ENCODE assay signal across 13 mouse cellular contexts in the genomic region with DNA sequence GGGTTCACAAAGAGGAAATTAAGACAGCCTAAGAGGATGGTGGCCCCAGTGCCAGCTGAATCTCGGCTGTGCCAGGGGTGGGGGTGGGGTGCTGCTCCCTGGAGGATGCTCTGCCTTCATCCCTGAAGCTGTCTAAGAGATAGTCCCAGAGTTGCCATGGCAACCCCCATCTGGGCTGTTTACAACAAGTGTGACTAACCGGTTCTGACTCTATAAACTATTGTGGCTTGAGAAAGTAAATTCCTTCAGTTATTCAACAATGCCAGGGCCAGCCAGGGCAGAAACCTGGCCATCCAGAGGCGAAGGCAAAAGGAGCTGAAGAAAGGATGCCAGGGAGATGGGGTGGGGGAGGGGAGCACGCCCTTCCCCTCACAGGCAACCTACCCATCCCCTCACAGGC. TPM values are rescaled to one million over a fixed set of nuclear protein-coding genes. Genes with fewer than 3 reads are reported as not detected.
DNase-seq lines count a peak whose midpoint lies in the region; ATAC-seq and TF ChIP-seq lines count a peak whose summit lies in the region.
"Had no signal": no experiment of that assay in that cellular context is flagged by ENCODE, and none has a peak within 500 bp of the region (broad histone marks: within the 10 kb centered on the region; RNA-seq: fewer than 3 reads in every experiment).

No protein-coding gene starts in this region.

- peak overlapping the region; percentile 66 for H3K27ac ChIP-seq in forebrain, embryonic 10.5 days
- no peak overlapping the region for H3K27ac ChIP-seq in forebrain, embryonic 11.5 days (ENCODE audit: low read depth, low read length)
- H3K27ac ChIP-seq in hindbrain, postnatal 0 days: peak overlapping the region; percentile 32; the same call in 1 of the 2 replicates
- peak overlapping the region; percentile 90 for H3K27ac ChIP-seq in olfactory bulb, adult 2 months (ENCODE audit: insufficient read depth, low read depth, low read length)

- DNase-seq in forebrain, embryonic 10.5 days (ENCODE audit: extremely low spot score, low spot score): no peak
- DNase-seq in forebrain, embryonic 11.5 days (ENCODE audit: low spot score): no peak
- peak; percentile 59 for DNase-seq in embryo, embryonic 10.5 days (ENCODE audit: low spot score)
- peak; percentile 73 for DNase-seq in hindbrain, postnatal 0 days (ENCODE audit: low spot score)
- DNase-seq in gastrocnemius, postnatal 36 days: no peak
- DNase-seq in adrenal gland, adult 2 months: no peak
- DNase-seq in adrenal gland, adult 18-20 months (ENCODE audit: low spot score in 2 of 2): no peak
- DNase-seq: cerebellum, adult 9-10 months; heart, adult 18-20 months; lung, embryonic 14.5 days had no signal

- H3K9me3 ChIP-seq in forebrain, embryonic 10.5 days: no peaks in the 10 kb centered on the region
- no peaks in the 10 kb centered on the region; the same call in 1 of the 2 replicates for H3K9me3 ChIP-seq in forebrain, embryonic 11.5 days (ENCODE audit: control insufficient read depth, low read length)
- no peaks in the 10 kb centered on the region for H3K9me3 ChIP-seq in hindbrain, postnatal 0 days (ENCODE audit: low read length)

- TF ChIP-seq CTCF in hindbrain, postnatal 0 days (IDR thresholded peaks at IDR 0.05; ENCODE audit: low read depth): no peak
- TF ChIP-seq CTCF in olfactory bulb, adult 2 months (IDR thresholded peaks at IDR 0.05; ENCODE audit: insufficient read depth, low read depth, low read length): no peak

- no peaks in the 10 kb centered on the region for H3K36me3 ChIP-seq in forebrain, embryonic 10.5 days (replicated peaks)
- no peaks in the 10 kb centered on the region for H3K36me3 ChIP-seq in forebrain, embryonic 11.5 days (ENCODE audit: control insufficient read depth, insufficient read depth, low read length)
- H3K36me3 ChIP-seq in hindbrain, postnatal 0 days (ENCODE audit: insufficient read depth, low read length): no peaks in the 10 kb centered on the region

- ATAC-seq in forebrain, embryonic 11.5 days (replicated peaks; ENCODE audit: low FRiP score): no peak
- ATAC-seq in hindbrain, postnatal 0 days: no peak

- no peak overlapping the region for H3K4me2 ChIP-seq in forebrain, embryonic 11.5 days (ENCODE audit: low read depth, low read length, severe bottlenecking)
- H3K4me2 ChIP-seq in hindbrain, postnatal 0 days (ENCODE audit: low read depth, low read length): no peak overlapping the region
- H3K4me2 ChIP-seq: lung, embryonic 14.5 days had no signal

- no peak overlapping the region for H3K9ac ChIP-seq in forebrain, embryonic 11.5 days (ENCODE audit: low read length)
- no peak overlapping the region for H3K9ac ChIP-seq in hindbrain, postnatal 0 days (replicated peaks; ENCODE audit: low read length)
- H3K9ac ChIP-seq: lung, embryonic 14.5 days had no signal

- peaks cover 61% of the 10 kb centered on the region for H3K4me1 ChIP-seq in forebrain, embryonic 10.5 days
- peaks cover 13% of the 10 kb centered on the region for H3K4me1 ChIP-seq in forebrain, embryonic 11.5 days (replicated peaks; ENCODE audit: control insufficient read depth, insufficient read depth, low read length)
- peaks cover 14% of the 10 kb centered on the region for H3K4me1 ChIP-seq in hindbrain, postnatal 0 days (ENCODE audit: insufficient read depth, low read length)
- peaks cover 48% of the 10 kb centered on the region for H3K4me1 ChIP-seq in olfactory bulb, adult 2 months (ENCODE audit: control insufficient read depth, insufficient read depth, low read length)

- WGBS in forebrain, embryonic 10.5 days: 23% methylated on average over 4 of the region's 4 CpGs
- WGBS in forebrain, embryonic 11.5 days: 28% methylated on average over 4 of the region's 4 CpGs
- 9% methylated on average over 4 of the region's 4 CpGs for WGBS in hindbrain, postnatal 0 days
- WGBS in olfactory bulb, adult 2 months: 11% methylated on average over 4 of the region's 4 CpGs

- no peak overlapping the region for H3K4me3 ChIP-seq in forebrain, embryonic 10.5 days
- no peak overlapping the region for H3K4me3 ChIP-seq in forebrain, embryonic 11.5 days (ENCODE audit: low read depth, low read length)
- no peak overlapping the region for H3K4me3 ChIP-seq in hindbrain, postnatal 0 days (ENCODE audit: low read length)
- no peak overlapping the region for H3K4me3 ChIP-seq in olfactory bulb, adult 2 months (ENCODE audit: insufficient read depth, low read depth, low read length)
- H3K4me3 ChIP-seq: erythroblast, embryonic 14.5 days; myocyte had no signal

- H3K27me3 ChIP-seq in forebrain, embryonic 10.5 days (ENCODE audit: poor library complexity, severe bottlenecking): no peaks in the 10 kb centered on the region
- no peaks in the 10 kb centered on the region for H3K27me3 ChIP-seq in forebrain, embryonic 11.5 days (ENCODE audit: control insufficient read depth, insufficient read depth, low read length)
- H3K27me3 ChIP-seq in hindbrain, postnatal 0 days (ENCODE audit: insufficient read depth, low read length): no peaks in the 10 kb centered on the region

- no peak for TF ChIP-seq POLR2A in olfactory bulb, adult 2 months (IDR thresholded peaks at IDR 0.05; ENCODE audit: insufficient read depth, low read depth, low read length)

- intact Hi-C loops in gastrocnemius, postnatal 36 days (cut with DNase I): no loop called here

RNA-seq across cellular contexts. Expression of a gene that starts 23.0 kb away (rescaled TPM):
- polyA plus RNA-seq in forebrain, embryonic 10.5 days (2016; fragmentation: Nextera tagmentation; extraction: Ambion mirVana): 16.7 and 17.3 TPM in 2 replicates
- polyA plus RNA-seq in forebrain, embryonic 11.5 days (2014; fragmentation: Nextera tagmentation; extraction: Ambion mirVana): 12.6 and 13.4 TPM in 2 replicates
- 20.2 and 21.2 TPM in 2 replicates for total RNA-seq in hindbrain, postnatal 0 days (2014; rRNA removed)
- 7.4 and 8.4 TPM in 2 replicates for polyA plus RNA-seq in hindbrain, postnatal 0 days (2015; fragmentation: Nextera tagmentation; extraction: Ambion mirVana)
- not detected in 2 replicates for polyA plus RNA-seq in olfactory bulb, adult 2 months (2012; ENCODE audit: insufficient read depth, insufficient read length, low replicate concordance, missing spikeins)
- 1 to 10 TPM; 3.7 to 4.9 TPM for total RNA-seq in gastrocnemius, postnatal 36 days (2021)
- total RNA-seq in adrenal gland, adult 2 months (2021): 10 to 100 TPM in 1 of 2 experiments, 1 to 10 TPM in 1; 8.4 to 12.7 TPM
- 13.0 and 13.2 TPM in 2 replicates for polyA plus RNA-seq in adrenal gland, adult 2 months (2012; rRNA removed)
- 1 to 10 TPM; 8.4 to 9.7 TPM for total RNA-seq in adrenal gland, adult 18-20 months (2021)

RNA-seq across cellular contexts. Expression of a gene that starts 39.2 kb away (rescaled TPM):
- 109 and 114 TPM in 2 replicates for polyA plus RNA-seq in forebrain, embryonic 10.5 days (2016; fragmentation: Nextera tagmentation; extraction: Ambion mirVana)
- polyA plus RNA-seq in forebrain, embryonic 11.5 days (2014; fragmentation: Nextera tagmentation; extraction: Ambion mirVana): 167 and 251 TPM in 2 replicates
- total RNA-seq in hindbrain, postnatal 0 days (2014; rRNA removed): 263 and 269 TPM in 2 replicates
- polyA plus RNA-seq in hindbrain, postnatal 0 days (2015; fragmentation: Nextera tagmentation; extraction: Ambion mirVana): 85.4 and 87.8 TPM in 2 replicates
- not detected in 2 replicates for polyA plus RNA-seq in olfactory bulb, adult 2 months (2012; ENCODE audit: insufficient read depth, insufficient read length, low replicate concordance, missing spikeins)
- 1 to 10 TPM; 4.8 to 6.6 TPM for total RNA-seq in gastrocnemius, postnatal 36 days (2021)
- 10 to 100 TPM; 45.4 to 50.4 TPM for total RNA-seq in adrenal gland, adult 2 months (2021)
- polyA plus RNA-seq in adrenal gland, adult 2 months (2012; rRNA removed): 156 TPM in 2 replicates
- 10 to 100 TPM; 43.6 to 52.1 TPM for total RNA-seq in adrenal gland, adult 18-20 months (2021)

Comparison
In these comparisons a context has a peak if more than half of its experiments do, and no peak if none do; other contexts are left out.
1. DNase-seq: peak in embryo, embryonic 10.5 days (single experiment) and hindbrain, postnatal 0 days (single experiment); none in forebrain, embryonic 10.5 days (single experiment), forebrain, embryonic 11.5 days (single experiment), gastrocnemius, postnatal 36 days (0 of 2), adrenal gland, adult 2 months (single experiment) and adrenal gland, adult 18-20 months (0 of 2).